Mouse (Mus musculus) liver, embryonic 16.5 days (tissue): Measurements from ENCODE around the gene Morc2a. TPM values are rescaled to one million over a fixed set of nuclear protein-coding genes. Genes with fewer than 3 reads are reported as not detected.
A peak's percentile ranks its signal among the peaks of the same experiment; 100 is the strongest.
"Not testable (repeated sequence)": the region's sequence is repeated elsewhere in the genome, so short reads cannot be mapped to it uniquely, and the experiment has no call there.

Experiments
- ATAC-seq: fragments of 200-750 bp; cut with Nextera tagmentation; 2 replicates; pipeline ENCODE4 v1.8.0; 2017; ENCODE audit warnings: low read depth, mild to moderate bottlenecking, moderate number of reproducible peaks, moderate library complexity
- H3K27ac ChIP-seq: fragments of 300-500 bp; sonication (generic); 2 replicates; pipeline ENCODE4 v1.5.1; 2014; ENCODE audit warnings: mild to moderate bottlenecking, low read length
- H3K27me3 ChIP-seq: fragments of 300-500 bp; sonication (generic); 2 replicates; pipeline ENCODE4 v1.6.1; 2014; ENCODE audit warnings: low read depth, low read length, mixed read lengths; ENCODE audit not compliant: control insufficient read depth, insufficient read depth
- H3K36me3 ChIP-seq: fragments of 300-500 bp; sonication (generic); 2 replicates; pipeline ENCODE4 v1.6.1; 2014; ENCODE audit warnings: mild to moderate bottlenecking; ENCODE audit not compliant: control insufficient read depth, insufficient read depth
- H3K4me1 ChIP-seq: fragments of 300-500 bp; sonication (generic); 2 replicates; pipeline ENCODE4 v1.6.1; 2014; ENCODE audit warnings: low read depth, low read length, mixed read lengths; ENCODE audit not compliant: control insufficient read depth
- H3K4me2 ChIP-seq: fragments of 300-500 bp; sonication (generic); 2 replicates; pipeline ENCODE4 v1.6.1; 2014; ENCODE audit warnings: low read depth, low read length, mixed read lengths
- H3K4me3 ChIP-seq: fragments of 300-500 bp; sonication (generic); 2 replicates; pipeline ENCODE4 v1.5.1; 2014; ENCODE audit warnings: low read depth, mild to moderate bottlenecking, low read length
- H3K9ac ChIP-seq: fragments of 300-500 bp; sonication (generic); 2 replicates; pipeline ENCODE4 v1.6.1; 2014; ENCODE audit warnings: low read depth, low read length
- H3K9me3 ChIP-seq: fragments of 300-500 bp; sonication (generic); replicated peaks from 2 replicates; pipeline ENCODE4 v1.6.1; 2016; ENCODE audit warnings: low read length; ENCODE audit not compliant: control insufficient read depth
- WGBS: fragments of 180-500 bp; shearing (Covaris S2); extraction: QIAGEN DNeasy Blood & Tissue Kit; methylation state at CpG from one replicate; pipeline ENCODE4 v1.1.7; 2014; ENCODE audit not compliant: insufficient replicate concordance; 5-methylcytosine and 5-hydroxymethylcytosine counted together
- polyA plus RNA-seq: library from polyadenylated mRNA; unstranded; fragments of >200 nt; fragmentation: Nextera tagmentation; extraction: Ambion mirVana; gene quantifications from 2 replicates; pipeline ENCODE4 v1.2.1, GENCODE M21; 2015

The Morc2a gene
- 5.8 and 6.0 TPM in 2 replicates for polyA plus RNA-seq

DNA sequence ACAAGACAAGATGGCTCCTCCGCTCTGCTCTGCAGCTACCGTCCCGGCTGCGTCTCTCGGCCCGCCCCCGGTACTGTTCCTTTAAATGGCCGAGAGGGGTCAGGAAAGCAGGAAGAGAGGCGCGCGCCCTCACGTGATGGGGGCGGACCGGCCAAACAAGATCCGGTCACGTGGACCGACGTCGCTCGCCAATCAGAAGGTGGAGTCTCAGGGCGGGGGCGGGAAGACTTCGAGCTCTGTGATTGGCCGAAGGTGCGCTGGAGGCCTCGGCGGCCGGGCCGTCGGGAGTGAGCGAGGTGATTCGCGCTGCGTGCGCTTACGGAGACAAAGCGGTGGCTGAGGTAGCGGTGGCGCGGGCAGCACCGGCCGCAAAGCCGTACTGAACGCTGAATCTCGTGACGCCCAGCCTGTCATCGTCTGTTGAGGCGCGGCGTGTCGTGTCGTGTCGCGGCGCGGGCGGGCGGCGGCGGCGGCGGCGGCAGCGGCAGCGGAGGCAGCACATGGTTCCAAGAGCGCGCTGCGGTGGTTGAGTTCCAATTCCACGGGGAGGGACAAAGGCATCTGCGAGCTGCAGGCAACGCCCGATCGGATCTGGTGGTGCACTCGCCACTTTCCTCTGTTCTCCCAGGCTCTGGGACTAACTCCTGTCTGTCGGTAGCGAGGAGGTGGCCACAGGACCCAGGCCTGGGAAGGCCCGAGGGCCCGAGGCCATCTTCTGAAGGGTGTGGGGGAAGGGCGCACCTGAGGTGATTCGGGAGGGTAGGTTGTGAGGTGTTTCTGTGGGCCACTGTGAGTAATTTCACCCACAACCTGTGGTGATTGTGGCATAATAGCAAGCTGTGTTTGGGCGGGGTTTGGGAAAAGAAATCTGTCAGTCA, at the start of gene Morc2a:
Gene Morc2a, plus strand, starts transcription at position 228 of the 878 bp plus-strand sequence.
- peak within 1 kb of the TSS; percentile 96 for H3K9ac ChIP-seq
- H3K36me3 ChIP-seq = peaks cover 21% of the 10 kb centered on the region
- H3K27ac ChIP-seq = peak within 1 kb of the TSS; percentile 95
- under 1% methylated on average over 78 of the region's 81 CpGs for WGBS
- no peaks in the 10 kb centered on the region; the same call in 1 of the 2 replicates for H3K9me3 ChIP-seq
- H3K4me3 ChIP-seq = peak within 1 kb of the TSS; percentile 94
- peak within 1 kb of the TSS; percentile 99 for H3K4me2 ChIP-seq
- H3K27me3 ChIP-seq = no peaks in the 10 kb centered on the region
- H3K4me1 ChIP-seq = peaks cover 13% of the 10 kb centered on the region
- ATAC-seq = peak; percentile 96

DNA sequence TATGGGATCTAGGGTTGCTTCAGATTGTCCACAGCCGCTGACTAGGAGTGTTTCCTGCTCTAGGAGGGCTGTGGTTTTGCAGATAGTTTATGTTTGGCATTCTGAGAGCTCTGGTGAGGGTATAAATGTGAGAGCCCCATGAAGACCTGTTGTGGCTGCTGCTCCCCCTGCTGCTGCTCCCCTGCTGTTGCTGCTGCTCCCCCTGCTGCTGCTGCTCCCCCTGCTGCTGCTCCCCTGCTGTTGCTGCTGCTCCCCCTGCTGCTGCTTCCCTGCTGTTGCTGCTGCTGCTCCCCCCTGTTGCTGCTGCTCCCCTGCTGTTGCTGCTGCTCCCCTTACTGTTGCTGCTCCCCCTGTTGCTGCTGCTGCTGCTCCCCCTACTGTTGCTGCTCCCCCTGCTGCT, 47.0 kb upstream of the Morc2a start:
- H3K4me2 ChIP-seq, H3K4me3 ChIP-seq, H3K9me3 ChIP-seq, H3K27me3 ChIP-seq, H3K9ac ChIP-seq, H3K36me3 ChIP-seq, ATAC-seq, H3K27ac ChIP-seq, H3K4me1 ChIP-seq: not testable (repeated sequence)
- WGBS = 26% methylated on average over 1 of the region's 1 CpGs

DNA sequence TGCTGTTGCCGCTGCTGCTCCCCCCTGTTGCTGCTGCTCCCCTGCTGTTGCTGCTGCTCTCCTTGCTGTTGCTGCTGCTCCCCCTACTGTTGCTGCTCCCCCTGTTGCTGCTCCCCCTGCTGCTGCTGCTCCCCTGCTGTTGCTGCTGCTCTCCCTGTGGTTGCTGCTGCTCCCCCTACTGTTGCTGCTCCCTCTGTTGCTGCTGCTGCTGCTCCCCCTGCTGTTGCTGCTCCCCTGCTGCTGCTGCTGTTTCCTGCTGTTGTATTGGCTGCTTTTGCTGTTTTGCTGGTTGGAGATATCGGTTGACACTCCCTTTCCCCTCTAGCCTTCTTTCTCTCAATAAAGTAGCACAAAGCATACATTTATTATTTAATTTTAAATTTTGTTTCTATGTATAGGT, 46.3 kb upstream of the Morc2a start:
- not testable (repeated sequence) for H3K4me3 ChIP-seq, H3K4me2 ChIP-seq, H3K4me1 ChIP-seq, H3K36me3 ChIP-seq, H3K27ac ChIP-seq, ATAC-seq, H3K9me3 ChIP-seq, H3K27me3 ChIP-seq, H3K9ac ChIP-seq
- WGBS = 49% methylated on average over 2 of the region's 2 CpGs

DNA sequence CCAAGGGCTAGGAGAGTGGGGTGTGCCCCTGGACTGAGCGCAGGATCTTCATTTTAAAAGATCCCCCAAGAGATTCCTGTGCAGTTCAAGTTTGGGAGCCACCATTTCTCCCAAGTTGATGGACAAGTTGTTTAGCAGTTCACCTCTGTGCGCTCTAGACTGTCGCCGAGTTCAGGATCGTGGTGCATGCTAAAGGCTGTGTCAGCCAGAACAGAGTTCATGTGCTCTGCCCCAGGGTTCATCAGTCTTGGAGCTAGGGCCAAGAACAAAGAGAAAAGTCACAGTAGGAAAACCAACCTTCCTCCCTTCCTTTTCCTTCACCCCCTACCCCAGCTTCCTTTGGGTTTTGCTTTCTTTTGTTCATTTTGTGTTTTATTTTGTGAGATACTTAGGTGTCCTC, 42.5 kb upstream of the Morc2a start:
- no peak overlapping the region for H3K4me3 ChIP-seq
- no peaks in the 10 kb centered on the region for H3K4me1 ChIP-seq
- no peaks in the 10 kb centered on the region for H3K27me3 ChIP-seq
- H3K4me2 ChIP-seq = no peak overlapping the region
- no peaks in the 10 kb centered on the region for H3K36me3 ChIP-seq
- ATAC-seq = no peak
- H3K27ac ChIP-seq = no peak overlapping the region
- no peak overlapping the region for H3K9ac ChIP-seq
- no peaks in the 10 kb centered on the region for H3K9me3 ChIP-seq
- WGBS = 62% methylated on average over 5 of the region's 5 CpGs

DNA sequence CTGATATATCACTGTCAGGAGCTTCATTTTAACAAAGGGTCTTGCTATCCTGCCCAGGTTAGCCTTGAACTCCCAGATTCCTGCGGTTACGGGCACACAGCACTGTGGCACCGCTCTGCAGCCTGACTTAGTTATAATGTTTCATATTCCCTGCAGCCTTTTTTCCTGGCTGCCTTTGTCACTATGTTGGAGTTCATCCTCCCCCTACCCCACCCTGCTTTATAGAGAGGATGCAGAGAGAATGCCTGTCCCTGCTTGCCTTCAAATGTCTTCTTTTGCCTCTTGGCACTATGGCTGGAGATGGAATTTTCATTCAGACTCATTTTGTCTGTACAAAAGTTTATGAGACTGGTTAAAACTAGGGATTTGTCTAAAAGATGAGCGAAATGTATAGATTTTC, 33.4 kb upstream of the Morc2a start:
- Histone ChIP-seq H3K36me3 (no peaks in the 10 kb centered on the region), H3K27ac (no peak overlapping the region), H3K9ac (no peak overlapping the region), H3K4me2 (no peak overlapping the region), H3K4me3 (no peak overlapping the region), H3K27me3 (no peaks in the 10 kb centered on the region), H3K9me3 (no peaks in the 10 kb centered on the region), H3K4me1 (no peaks in the 10 kb centered on the region)
- ATAC-seq = no peak
- WGBS = 67% methylated on average over 4 of the region's 4 CpGs

DNA sequence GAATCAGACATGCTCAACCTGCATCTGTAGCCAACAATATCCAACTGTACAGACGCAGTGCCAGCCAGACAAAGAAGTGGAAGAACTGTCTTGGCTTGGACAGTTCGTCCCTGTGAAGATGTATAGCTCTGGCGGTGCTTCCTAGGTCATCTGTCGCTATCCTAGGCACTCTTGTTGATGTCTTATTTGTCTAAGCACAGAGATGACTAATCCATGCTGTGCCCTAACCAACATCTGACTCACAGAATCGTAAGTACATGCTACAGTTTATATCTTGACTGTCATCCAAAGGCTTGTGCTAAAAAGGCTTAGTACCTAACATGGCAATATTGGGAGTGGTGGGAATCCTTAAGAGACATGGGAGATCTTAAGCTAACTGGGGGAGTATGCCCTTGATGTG, 26.2 kb upstream of the Morc2a start:
- H3K9ac ChIP-seq = no peak overlapping the region
- WGBS = 59% methylated on average over 5 of the region's 5 CpGs
- H3K9me3 ChIP-seq = no peaks in the 10 kb centered on the region

DNA sequence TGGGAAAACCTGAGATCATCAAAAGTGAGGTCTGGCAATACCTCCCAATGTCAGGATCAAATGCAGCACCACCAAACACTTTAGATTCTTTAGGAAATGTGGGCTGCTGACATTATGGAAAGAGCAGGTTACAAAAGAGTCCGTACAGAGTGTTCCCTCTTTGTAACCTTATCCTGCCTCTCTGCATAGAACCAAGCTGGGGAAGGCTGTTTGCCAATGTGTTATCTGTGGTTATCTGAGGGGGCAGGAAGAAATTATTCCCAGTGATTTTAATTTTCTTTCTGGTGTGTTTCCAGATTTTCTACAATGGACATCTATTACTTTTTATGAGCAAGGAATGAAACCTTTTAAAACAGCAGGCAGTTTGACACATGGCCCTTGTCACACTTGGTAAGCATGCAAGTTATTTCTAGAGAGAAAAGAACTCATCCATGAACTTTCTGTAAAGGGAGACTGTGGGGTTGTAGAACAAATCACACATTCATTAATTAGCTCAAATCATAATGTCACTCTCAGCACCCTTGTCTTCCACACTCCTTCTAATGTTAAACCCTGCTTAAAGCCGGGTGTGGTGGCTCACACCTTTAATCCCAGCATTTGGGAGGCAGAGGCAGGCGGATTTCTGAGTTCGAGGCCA, 24.5 kb upstream of the Morc2a start:
- H3K27ac ChIP-seq = no peak overlapping the region
- H3K4me3 ChIP-seq = no peak overlapping the region
- no peak overlapping the region for H3K9ac ChIP-seq
- no peak overlapping the region for H3K4me2 ChIP-seq
- ATAC-seq = no peak
- no peaks in the 10 kb centered on the region for H3K9me3 ChIP-seq
- 50% methylated on average over 4 of the region's 4 CpGs for WGBS
- no peaks in the 10 kb centered on the region; the same call in 1 of the 2 replicates for H3K4me1 ChIP-seq
- H3K27me3 ChIP-seq = peaks cover 11% of the 10 kb centered on the region
- H3K36me3 ChIP-seq = no peaks in the 10 kb centered on the region

More for the DNA sequence above, 26.2 kb upstream of the Morc2a start:
- no peak for ATAC-seq
- Histone ChIP-seq H3K4me2 (no peak overlapping the region), H3K4me1 (no peaks in the 10 kb centered on the region), H3K27me3 (no peaks in the 10 kb centered on the region), H3K27ac (no peak overlapping the region), H3K4me3 (no peak overlapping the region), H3K36me3 (no peaks in the 10 kb centered on the region)

DNA sequence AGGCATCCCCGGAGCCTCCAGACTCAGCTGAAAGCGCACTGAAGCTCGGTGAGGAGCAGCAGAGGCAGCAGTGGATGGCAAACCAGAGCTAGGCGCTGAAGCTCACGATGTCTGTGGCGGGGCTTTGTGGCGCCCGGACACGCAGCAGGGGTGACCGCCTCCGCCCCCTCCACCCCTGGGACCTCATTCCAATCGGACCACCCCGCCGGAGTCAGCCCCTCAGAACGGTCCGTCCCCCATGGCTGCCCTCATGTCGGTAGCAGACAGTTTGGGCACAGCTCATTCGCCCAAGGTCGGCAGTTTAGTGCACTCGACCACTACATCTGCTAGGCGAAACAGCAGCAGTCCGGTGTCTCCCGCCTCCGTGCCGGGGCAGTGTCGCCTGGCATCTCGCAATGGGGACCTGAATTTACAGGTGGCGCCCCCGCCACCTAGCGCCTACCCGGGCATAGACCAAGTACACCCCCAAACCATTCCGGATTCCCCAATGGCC, 19.9 kb upstream of the Morc2a start:
- Histone ChIP-seq H3K27ac (no peak overlapping the region), H3K36me3 (no peaks in the 10 kb centered on the region), H3K9ac (no peak overlapping the region), H3K4me3 (peak overlapping the region; percentile 33), H3K27me3 (peaks cover 12% of the 10 kb centered on the region), H3K9me3 (no peaks in the 10 kb centered on the region), H3K4me2 (peak overlapping the region; percentile 51), H3K4me1 (no peaks in the 10 kb centered on the region; the same call in 1 of the 2 replicates)
- no peak for ATAC-seq
- 4% methylated on average over 32 of the region's 32 CpGs for WGBS

DNA sequence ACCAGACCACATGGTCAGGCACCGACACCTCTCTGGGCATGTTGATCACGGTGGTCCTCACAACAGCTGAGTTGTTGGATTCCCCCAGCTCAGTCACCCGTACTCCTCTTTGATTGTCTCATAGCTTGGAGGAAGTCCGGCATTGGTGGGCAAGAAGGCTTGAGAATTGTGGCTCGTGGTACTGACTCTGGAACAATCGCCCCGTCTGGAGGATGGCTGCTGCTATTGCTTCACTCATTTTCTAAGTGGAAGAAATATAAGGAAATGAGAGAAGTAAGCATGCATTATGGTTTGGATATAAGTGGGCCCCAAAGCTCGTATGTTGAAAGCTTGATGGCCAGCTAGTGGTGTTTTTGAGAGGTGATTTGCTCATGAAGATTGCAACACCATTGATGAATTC, 15.7 kb upstream of the Morc2a start:
- not testable (repeated sequence) for ATAC-seq

More for the DNA sequence above, 15.7 kb upstream of the Morc2a start:
- not testable (repeated sequence) for H3K9me3 ChIP-seq, H3K4me2 ChIP-seq, H3K27ac ChIP-seq, H3K9ac ChIP-seq, H3K4me3 ChIP-seq, H3K4me1 ChIP-seq, H3K36me3 ChIP-seq
- H3K27me3 ChIP-seq = peaks cover 12% of the 10 kb centered on the region
- 66% methylated on average over 8 of the region's 8 CpGs for WGBS
